Mouse (Mus musculus) lung, postnatal 0 days (tissue): Measurements from ENCODE around the gene Nmnat2. TPM values are rescaled to one million over a fixed set of nuclear protein-coding genes. Genes with fewer than 3 reads are reported as not detected.
A peak's percentile ranks its signal among the peaks of the same experiment; 100 is the strongest.

Source experiments
- ATAC-seq: fragments of 200-750 bp; cut with Nextera tagmentation; 2 replicates; pipeline ENCODE4 v1.8.0; 2017; ENCODE audit warnings: moderate library complexity
- DNase-seq: peaks from one replicate; pipeline ENCODE4 v3.0.0-alpha.2; 2016; ENCODE audit warnings: low spot score
- H3K27ac ChIP-seq: fragments of 300-500 bp; sonication (generic); 2 replicates; pipeline ENCODE4 v1.5.1; 2014; ENCODE audit warnings: antibody characterized with exemption, mild to moderate bottlenecking, low read length, mixed read lengths
- H3K27me3 ChIP-seq: fragments of 300-500 bp; sonication (generic); replicated peaks from 2 replicates; pipeline ENCODE4 v1.6.1; 2014; ENCODE audit warnings: low read length, mixed read lengths; ENCODE audit not compliant: insufficient read depth
- H3K36me3 ChIP-seq: fragments of 300-500 bp; sonication (generic); 2 replicates; pipeline ENCODE4 v1.6.1; 2014; ENCODE audit warnings: low read length, mixed read lengths; ENCODE audit not compliant: insufficient read depth
- H3K4me1 ChIP-seq: fragments of 300-500 bp; sonication (generic); 2 replicates; pipeline ENCODE4 v1.6.1; 2014; ENCODE audit warnings: antibody characterized with exemption, low read depth, low read length, mixed read lengths; ENCODE audit not compliant: insufficient read depth
- H3K4me2 ChIP-seq: fragments of 300-500 bp; sonication (generic); replicated peaks from 2 replicates; pipeline ENCODE4 v1.6.1; 2014; ENCODE audit warnings: low read depth, mild to moderate bottlenecking, low read length, moderate library complexity, mixed read lengths
- H3K4me3 ChIP-seq: fragments of 300-500 bp; sonication (generic); 2 replicates; pipeline ENCODE4 v1.5.1; 2014; ENCODE audit warnings: low read depth, low read length
- H3K9ac ChIP-seq: fragments of 300-500 bp; sonication (generic); replicated peaks from 2 replicates; pipeline ENCODE4 v1.6.1; 2014; ENCODE audit warnings: low read depth, mild to moderate bottlenecking
- H3K9me3 ChIP-seq: fragments of 300-500 bp; sonication (generic); 2 replicates; pipeline ENCODE4 v1.6.1; 2016; ENCODE audit warnings: low read length, mixed read lengths
- CTCF ChIP-seq: IDR thresholded peaks from 2 replicates; pipeline ENCODE4 v1.5.1; 2016; ENCODE audit warnings: antibody characterized with exemption, mild to moderate bottlenecking
- EP300 ChIP-seq: IDR thresholded peaks from 2 replicates; pipeline ENCODE4 v1.6.1; 2016; ENCODE audit warnings: antibody characterized with exemption, mild to moderate bottlenecking, control low read depth
- WGBS: fragments of 180-500 bp; shearing (Covaris S2); extraction: QIAGEN DNeasy Blood & Tissue Kit; methylation state at CpG from one replicate; pipeline ENCODE4 v1.1.7; 2014; 5-methylcytosine and 5-hydroxymethylcytosine counted together
- polyA plus RNA-seq: library from polyadenylated mRNA; unstranded; fragments of >200 nt; fragmentation: Nextera tagmentation; extraction: Ambion mirVana; gene quantifications from 2 replicates; pipeline ENCODE4 v1.2.1, GENCODE M21; 2015

Nmnat2 gene
- polyA plus RNA-seq, 1 experiment from 2014 or later, result 4.8 TPM

- Histone ChIP-seq H3K9me3 (no peaks in the 10 kb centered on the region), H3K27me3 (no peaks in the 10 kb centered on the region), H3K27ac (no peak overlapping the region), H3K4me2 (no peak overlapping the region), H3K4me3 (no peak overlapping the region), H3K9ac (no peak overlapping the region), H3K36me3 (no peaks in the 10 kb centered on the region), H3K4me1 (0 out of 2 replicates have a peak, but pooled peaks cover 3% of the 10 kb centered on the region)
- DNase-seq (no peak), ATAC-seq (no peak)
- WGBS, result 62% methylated on average over 5 of the region's 5 CpGs
- TF ChIP-seq CTCF, result no peak
- TF ChIP-seq EP300, result no peak
Observed at GRCm38 (mm10) chr1:153033145-153033908, 78.5 kb downstream of the Nmnat2 start.

GRCm38 (mm10) chr1:153034064-153034463, 79.3 kb downstream of the Nmnat2 start:
- TF ChIP-seq CTCF, result no peak
- TF ChIP-seq EP300, result no peak
- Histone ChIP-seq H3K27ac (no peak overlapping the region), H3K36me3 (no peaks in the 10 kb centered on the region), H3K4me1 (0 out of 2 replicates have a peak, but pooled peaks cover 3% of the 10 kb centered on the region), H3K27me3 (no peaks in the 10 kb centered on the region), H3K4me3 (no peak overlapping the region), H3K9me3 (no peaks in the 10 kb centered on the region), H3K4me2 (no peak overlapping the region), H3K9ac (no peak overlapping the region)
- DNase-seq (no peak), ATAC-seq (no peak)
- WGBS, result 59% methylated on average over 7 of the region's 7 CpGs

GRCm38 (mm10) chr1:153035328-153035944, 80.6 kb downstream of the Nmnat2 start:
- no peak overlapping the region for H3K9ac ChIP-seq
- peak; percentile 76 for TF ChIP-seq CTCF
- no peak for TF ChIP-seq EP300
- no peak overlapping the region for H3K4me2 ChIP-seq
- no peak overlapping the region for H3K4me3 ChIP-seq
- peak; percentile 75 for DNase-seq
- H3K27me3 ChIP-seq, result no peaks in the 10 kb centered on the region
- no peaks in the 10 kb centered on the region for H3K9me3 ChIP-seq
- no peak overlapping the region for H3K27ac ChIP-seq
- 30% methylated on average over 6 of the region's 6 CpGs for WGBS
- H3K36me3 ChIP-seq, result no peaks in the 10 kb centered on the region
- ATAC-seq, result no peak
- H3K4me1 ChIP-seq, result 0 out of 2 replicates have a peak, but pooled peaks cover 3% of the 10 kb centered on the region

- H3K4me2 ChIP-seq, result no peak overlapping the region
- DNase-seq (no peak), ATAC-seq (no peak)
- 65% methylated on average over 10 of the region's 10 CpGs for WGBS
- no peak for TF ChIP-seq CTCF
- no peak for TF ChIP-seq EP300
- H3K4me3 ChIP-seq, result no peak overlapping the region
- H3K36me3 ChIP-seq, result no peaks in the 10 kb centered on the region
- H3K9ac ChIP-seq, result no peak overlapping the region
- no peaks in the 10 kb centered on the region for H3K27me3 ChIP-seq
- no peaks in the 10 kb centered on the region for H3K9me3 ChIP-seq
- H3K27ac ChIP-seq, result no peak overlapping the region
- H3K4me1 ChIP-seq, result 0 out of 2 replicates have a peak, but pooled peaks cover 5% of the 10 kb centered on the region
Observed at GRCm38 (mm10) chr1:153037353-153038345, 82.9 kb downstream of the Nmnat2 start.

- H3K27me3 ChIP-seq, result no peaks in the 10 kb centered on the region
- peak; percentile 64 for TF ChIP-seq CTCF
- TF ChIP-seq EP300, result no peak
- no peak overlapping the region for H3K27ac ChIP-seq
- H3K4me3 ChIP-seq, result no peak overlapping the region
- peak; percentile 76 for ATAC-seq
- H3K36me3 ChIP-seq, result no peaks in the 10 kb centered on the region
- H3K4me2 ChIP-seq, result no peak overlapping the region
- peak; percentile 79 for DNase-seq
- WGBS, result 30% methylated on average over 3 of the region's 3 CpGs
- H3K4me1 ChIP-seq, result 0 out of 2 replicates have a peak, but pooled peaks cover 5% of the 10 kb centered on the region
- H3K9ac ChIP-seq, result no peak overlapping the region
- H3K9me3 ChIP-seq, result no peaks in the 10 kb centered on the region
Observed at GRCm38 (mm10) chr1:153040091-153040490, 85.3 kb downstream of the Nmnat2 start.

GRCm38 (mm10) chr1:153041046-153041445, 86.3 kb downstream of the Nmnat2 start:
- Histone ChIP-seq H3K9ac (no peak overlapping the region), H3K4me1 (0 out of 2 replicates have a peak, but pooled peaks cover 3% of the 10 kb centered on the region), H3K4me2 (no peak overlapping the region), H3K27ac (no peak overlapping the region), H3K27me3 (no peaks in the 10 kb centered on the region), H3K9me3 (no peaks in the 10 kb centered on the region), H3K4me3 (no peak overlapping the region), H3K36me3 (no peaks in the 10 kb centered on the region)
- peak; percentile 34 for DNase-seq
- 51% methylated on average over 2 of the region's 2 CpGs for WGBS
- TF ChIP-seq EP300 (no peak), CTCF (no peak)
- ATAC-seq, result no peak
